Mouse (Mus musculus): ENCODE measurements around the gene Creb3l4. TPM values are rescaled to one million over a fixed set of nuclear protein-coding genes. Genes with fewer than 3 reads are reported as not detected.
"Not testable (repeated sequence)": the region's sequence is repeated elsewhere in the genome, so short reads cannot be mapped to it uniquely, and the experiment has no call there.

The Creb3l4 gene
- polyA plus RNA-seq (2015; fragmentation: Nextera tagmentation; extraction: Ambion mirVana): 3.7 TPM in 2 replicates

GRCm38 (mm10) chr3:90242984-90243775, at the start of gene Creb3l4:
Creb3l4 (minus strand) TSS chr3:90243512.
- no peaks in the 10 kb centered on the region for H3K36me3 ChIP-seq
- ATAC-seq (replicated peaks): peak; percentile 59
- peak within 1 kb of the TSS; percentile 35 for H3K4me3 ChIP-seq
- H3K4me1 ChIP-seq: peaks cover 18% of the 10 kb centered on the region
- no peaks in the 10 kb centered on the region for H3K27me3 ChIP-seq
- peak within 1 kb of the TSS; percentile 55 for H3K27ac ChIP-seq (replicated peaks)
- peak within 1 kb of the TSS; percentile 52 for H3K4me2 ChIP-seq (replicated peaks)
- H3K9ac ChIP-seq (replicated peaks): peak within 1 kb of the TSS; percentile 35; the same call in 1 of the 2 replicates
- H3K9me3 ChIP-seq: no peaks in the 10 kb centered on the region
- 1% methylated on average over 19 of the region's 19 CpGs for WGBS

GRCm38 (mm10) chr3:90292345-90293275, 49.3 kb upstream of the Creb3l4 start, which contains the start of gene Gatad2b:
Gatad2b (plus strand) TSS chr3:90293178.
- Histone ChIP-seq H3K27ac (replicated peaks) (peak within 1 kb of the TSS; percentile 97), H3K4me3 (peak within 1 kb of the TSS; percentile 84), H3K36me3 (no peaks in the 10 kb centered on the region), H3K4me2 (replicated peaks) (peak within 1 kb of the TSS; percentile 71), H3K4me1 (peaks cover 37% of the 10 kb centered on the region), H3K27me3 (no peaks in the 10 kb centered on the region), H3K9ac (replicated peaks) (peak within 1 kb of the TSS; percentile 89), H3K9me3 (no peaks in the 10 kb centered on the region)
- peak; percentile 99 for ATAC-seq (replicated peaks)
- WGBS: under 1% methylated on average over 46 of the region's 47 CpGs

DNA sequence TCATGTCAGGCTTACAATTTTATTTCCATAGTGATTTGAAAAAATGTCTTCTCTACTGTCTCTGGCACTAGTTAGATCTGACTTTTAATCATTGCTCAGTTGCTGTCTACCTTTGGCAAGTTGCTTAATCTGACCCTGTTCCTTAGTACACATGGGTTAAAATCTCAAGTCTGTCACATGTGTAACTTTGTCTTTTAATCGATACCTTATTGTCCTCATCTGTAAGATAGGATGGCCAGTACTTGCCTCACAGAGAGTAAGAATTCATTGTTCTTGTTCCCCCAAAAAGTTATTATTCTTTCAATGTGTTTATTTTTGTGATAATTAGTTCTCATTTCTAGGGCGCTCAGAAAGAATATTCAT, 48.7 kb upstream of the Creb3l4 start:
- Histone ChIP-seq H3K9me3 (no peaks in the 10 kb centered on the region), H3K36me3 (no peaks in the 10 kb centered on the region), H3K27ac (replicated peaks) (peak overlapping the region; percentile 97), H3K9ac (replicated peaks) (peak overlapping the region; percentile 80), H3K27me3 (no peaks in the 10 kb centered on the region), H3K4me3 (peak overlapping the region; percentile 84), H3K4me2 (replicated peaks) (peak overlapping the region; percentile 69), H3K4me1 (peaks cover 35% of the 10 kb centered on the region)
- ATAC-seq (replicated peaks): no peak
- 37% methylated on average over 2 of the region's 2 CpGs for WGBS

DNA sequence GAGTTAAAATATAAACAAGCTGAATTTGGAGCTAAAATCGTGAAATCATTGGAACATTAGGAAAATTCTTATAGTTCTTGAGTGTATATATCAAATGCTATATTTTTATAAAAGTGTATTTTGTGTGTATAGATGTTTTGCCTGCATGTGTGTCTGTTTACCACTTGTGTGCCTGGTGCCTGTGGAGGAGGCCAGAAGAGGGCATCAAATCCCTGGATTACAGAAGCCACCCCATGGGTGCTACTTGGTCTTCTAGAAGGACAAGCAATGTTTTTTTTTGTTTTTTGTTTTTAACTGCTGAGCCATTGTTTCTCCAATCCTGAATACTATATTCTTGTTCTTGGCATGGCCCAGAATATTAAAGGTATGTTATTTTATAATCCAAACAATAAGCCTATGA, 47.3 kb upstream of the Creb3l4 start:
- Histone ChIP-seq H3K27me3 (no peaks in the 10 kb centered on the region), H3K4me2 (replicated peaks) (no peak overlapping the region), H3K4me3 (no peak overlapping the region), H3K9me3 (no peaks in the 10 kb centered on the region), H3K27ac (replicated peaks) (no peak overlapping the region), H3K36me3 (no peaks in the 10 kb centered on the region), H3K9ac (replicated peaks) (no peak overlapping the region), H3K4me1 (peaks cover 23% of the 10 kb centered on the region)
- ATAC-seq (replicated peaks): no peak
- 84% methylated on average over 1 of the region's 1 CpGs for WGBS

DNA sequence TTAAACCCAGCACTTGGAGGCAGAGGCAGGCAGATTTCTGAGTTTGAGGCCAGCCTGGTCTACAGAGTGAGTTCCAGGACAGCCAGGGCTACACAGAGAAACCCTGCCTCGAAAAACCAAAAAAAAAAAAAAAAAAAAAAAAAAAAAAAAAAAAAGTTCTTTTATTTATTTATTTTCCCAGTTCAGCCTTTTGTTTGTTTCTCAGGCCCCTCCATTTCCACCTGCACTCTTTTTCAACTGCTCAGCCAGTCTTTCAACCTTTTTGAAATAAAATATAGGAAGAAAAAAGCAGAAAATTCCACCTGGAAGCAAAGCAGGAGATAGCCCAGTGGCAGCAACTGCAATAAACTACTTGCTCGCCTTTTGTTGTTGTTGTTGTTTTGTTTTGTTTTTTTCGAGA, 46.1 kb upstream of the Creb3l4 start:
- not testable (repeated sequence) for H3K27me3 ChIP-seq; H3K9ac ChIP-seq (replicated peaks); H3K27ac ChIP-seq (replicated peaks); ATAC-seq (replicated peaks); H3K4me2 ChIP-seq (replicated peaks); H3K36me3 ChIP-seq; H3K9me3 ChIP-seq; H3K4me3 ChIP-seq
- H3K4me1 ChIP-seq: peaks cover 11% of the 10 kb centered on the region
- 77% methylated on average over 3 of the region's 3 CpGs for WGBS

- peaks cover 13% of the 10 kb centered on the region for H3K36me3 ChIP-seq
- no peak overlapping the region for H3K9ac ChIP-seq (replicated peaks)
- no peaks in the 10 kb centered on the region for H3K27me3 ChIP-seq
- H3K27ac ChIP-seq (replicated peaks): no peak overlapping the region
- no peak overlapping the region for H3K4me2 ChIP-seq (replicated peaks)
- no peaks in the 10 kb centered on the region for H3K4me1 ChIP-seq
- 96% methylated on average over 2 of the region's 2 CpGs for WGBS
- no peak overlapping the region for H3K4me3 ChIP-seq
- H3K9me3 ChIP-seq: no peaks in the 10 kb centered on the region
- ATAC-seq (replicated peaks): no peak
Observed at GRCm38 (mm10) chr3:90284150-90284549, 40.8 kb upstream of the Creb3l4 start.

- Histone ChIP-seq H3K27ac (replicated peaks) (no peak overlapping the region), H3K4me3 (no peak overlapping the region), H3K9me3 (no peaks in the 10 kb centered on the region), H3K36me3 (peaks cover 27% of the 10 kb centered on the region), H3K27me3 (no peaks in the 10 kb centered on the region), H3K4me1 (no peaks in the 10 kb centered on the region), H3K4me2 (replicated peaks) (no peak overlapping the region), H3K9ac (replicated peaks) (no peak overlapping the region)
- no peak for ATAC-seq (replicated peaks)
- WGBS: 88% methylated on average over 9 of the region's 9 CpGs
Observed at GRCm38 (mm10) chr3:90280708-90281107, 37.4 kb upstream of the Creb3l4 start.

DNA sequence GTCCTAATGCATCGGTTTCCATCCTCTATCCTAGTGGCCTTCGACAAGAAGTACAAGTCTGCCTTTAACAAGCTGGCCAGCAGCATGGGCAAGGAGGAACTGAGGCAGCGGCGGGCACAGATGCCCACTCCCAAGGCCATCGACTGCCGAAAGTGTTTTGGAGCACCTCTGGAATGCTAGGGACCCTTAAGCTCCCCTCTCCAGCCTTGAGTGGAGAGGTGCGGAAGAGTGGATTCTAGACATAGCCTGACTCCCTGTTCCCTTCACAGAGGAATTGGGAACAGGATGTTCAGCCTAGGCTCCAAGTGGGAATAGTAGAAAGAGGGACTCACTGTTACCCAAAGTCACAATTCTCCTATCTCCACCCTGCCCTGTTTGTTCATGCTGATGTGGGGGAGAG, 36.4 kb upstream of the Creb3l4 start:
- Histone ChIP-seq H3K4me2 (replicated peaks) (no peak overlapping the region), H3K9me3 (no peaks in the 10 kb centered on the region), H3K27ac (replicated peaks) (no peak overlapping the region), H3K27me3 (no peaks in the 10 kb centered on the region), H3K9ac (replicated peaks) (no peak overlapping the region), H3K4me1 (no peaks in the 10 kb centered on the region), H3K36me3 (peaks cover 27% of the 10 kb centered on the region), H3K4me3 (no peak overlapping the region)
- ATAC-seq (replicated peaks): no peak
- WGBS: 93% methylated on average over 7 of the region's 7 CpGs

- WGBS: 94% methylated on average over 9 of the region's 9 CpGs
- Histone ChIP-seq H3K4me1 (no peaks in the 10 kb centered on the region), H3K9ac (replicated peaks) (no peak overlapping the region), H3K4me3 (no peak overlapping the region), H3K4me2 (replicated peaks) (no peak overlapping the region), H3K36me3 (peaks cover 27% of the 10 kb centered on the region), H3K9me3 (no peaks in the 10 kb centered on the region), H3K27me3 (no peaks in the 10 kb centered on the region), H3K27ac (replicated peaks) (no peak overlapping the region)
- ATAC-seq (replicated peaks): no peak
Observed at GRCm38 (mm10) chr3:90279216-90279615, 35.9 kb upstream of the Creb3l4 start.

- Histone ChIP-seq H3K27ac (replicated peaks) (no peak overlapping the region), H3K27me3 (no peaks in the 10 kb centered on the region), H3K9me3 (no peaks in the 10 kb centered on the region), H3K4me2 (replicated peaks) (no peak overlapping the region), H3K36me3 (peaks cover 27% of the 10 kb centered on the region), H3K4me3 (no peak overlapping the region), H3K4me1 (no peaks in the 10 kb centered on the region), H3K9ac (replicated peaks) (no peak overlapping the region)
- no peak for ATAC-seq (replicated peaks)
- 94% methylated on average over 10 of the region's 10 CpGs for WGBS
Observed at GRCm38 (mm10) chr3:90278211-90278610, 34.9 kb upstream of the Creb3l4 start.

DNA sequence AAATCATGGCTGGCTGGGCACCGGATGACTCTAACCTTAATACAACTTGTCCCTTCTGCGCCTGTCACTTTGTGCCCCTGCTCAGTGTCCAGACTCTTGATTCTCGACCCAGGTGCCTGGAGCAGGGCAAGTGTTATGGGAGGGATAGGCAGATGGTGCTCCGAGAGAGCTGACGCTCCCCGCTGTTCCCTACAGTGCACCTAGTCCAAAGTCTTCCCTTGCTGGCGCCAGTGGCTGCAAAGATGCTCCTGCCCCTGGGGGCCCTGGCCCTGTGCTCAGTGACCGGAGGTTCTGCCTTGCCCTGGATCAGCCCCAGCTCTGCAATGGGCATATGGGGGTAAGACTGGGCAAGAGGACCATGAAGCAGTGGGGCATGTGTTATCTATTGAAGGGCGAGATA, 34.5 kb upstream of the Creb3l4 start:
- ATAC-seq (replicated peaks): no peak
- 89% methylated on average over 9 of the region's 9 CpGs for WGBS
- H3K36me3 ChIP-seq: peaks cover 27% of the 10 kb centered on the region

GRCm38 (mm10) chr3:90276858-90277257, 33.5 kb upstream of the Creb3l4 start:
- WGBS: 47% methylated on average over 16 of the region's 16 CpGs
- Histone ChIP-seq H3K4me3 (no peak overlapping the region), H3K27ac (replicated peaks) (no peak overlapping the region), H3K4me1 (no peaks in the 10 kb centered on the region), H3K27me3 (no peaks in the 10 kb centered on the region), H3K9ac (replicated peaks) (no peak overlapping the region), H3K4me2 (replicated peaks) (no peak overlapping the region), H3K9me3 (no peaks in the 10 kb centered on the region), H3K36me3 (peaks cover 27% of the 10 kb centered on the region)
- ATAC-seq (replicated peaks): no peak

More for the DNA sequence above, 34.5 kb upstream of the Creb3l4 start:
- no peaks in the 10 kb centered on the region for H3K27me3 ChIP-seq
- H3K4me2 ChIP-seq (replicated peaks): no peak overlapping the region
- H3K4me3 ChIP-seq: no peak overlapping the region
- H3K4me1 ChIP-seq: no peaks in the 10 kb centered on the region
- no peak overlapping the region for H3K27ac ChIP-seq (replicated peaks)
- H3K9ac ChIP-seq (replicated peaks): no peak overlapping the region
- no peaks in the 10 kb centered on the region for H3K9me3 ChIP-seq

Data from forebrain, embryonic 15.5 days (tissue).